Mouse (Mus musculus) ES-Bruce4 (cell line): Measurements from ENCODE around the gene Csf3r.

Experiments
- CTCF ChIP-seq: IDR thresholded peaks from one replicate; pipeline ENCODE4 v1.8.1; 2011; ENCODE audit warnings: low read depth, low read length
- EP300 ChIP-seq: IDR thresholded peaks from 2 replicates; pipeline ENCODE4 v1.6.1; 2011; ENCODE audit warnings: low read depth, low read length; ENCODE audit not compliant: insufficient read depth
- POLR2A ChIP-seq: IDR thresholded peaks from one replicate; pipeline ENCODE4 v1.8.1; 2011; ENCODE audit warnings: low read length; ENCODE audit not compliant: insufficient read depth

GRCm38 (mm10) chr4:125992906-125993305 is 31.4 kb upstream of the Csf3r start:
- TF ChIP-seq CTCF (no peak), EP300 (no peak), POLR2A (no peak)
